Mouse (Mus musculus) embryonic fibroblast, embryonic 13.5 days (primary cell): ENCODE results near the gene Gm28635.

Source experiments
- CTCF ChIP-seq: IDR thresholded peaks from 2 replicates; pipeline ENCODE4 v1.5.1; 2011; ENCODE audit warnings: mild to moderate bottlenecking, control low read depth, low read length, moderate library complexity, borderline replicate concordance; ENCODE audit not compliant: insufficient read depth
- POLR2A ChIP-seq: IDR thresholded peaks from 2 replicates; pipeline ENCODE4 v1.6.1; 2011; ENCODE audit warnings: low read depth, mild to moderate bottlenecking, control low read depth, low read length, moderate library complexity

DNA sequence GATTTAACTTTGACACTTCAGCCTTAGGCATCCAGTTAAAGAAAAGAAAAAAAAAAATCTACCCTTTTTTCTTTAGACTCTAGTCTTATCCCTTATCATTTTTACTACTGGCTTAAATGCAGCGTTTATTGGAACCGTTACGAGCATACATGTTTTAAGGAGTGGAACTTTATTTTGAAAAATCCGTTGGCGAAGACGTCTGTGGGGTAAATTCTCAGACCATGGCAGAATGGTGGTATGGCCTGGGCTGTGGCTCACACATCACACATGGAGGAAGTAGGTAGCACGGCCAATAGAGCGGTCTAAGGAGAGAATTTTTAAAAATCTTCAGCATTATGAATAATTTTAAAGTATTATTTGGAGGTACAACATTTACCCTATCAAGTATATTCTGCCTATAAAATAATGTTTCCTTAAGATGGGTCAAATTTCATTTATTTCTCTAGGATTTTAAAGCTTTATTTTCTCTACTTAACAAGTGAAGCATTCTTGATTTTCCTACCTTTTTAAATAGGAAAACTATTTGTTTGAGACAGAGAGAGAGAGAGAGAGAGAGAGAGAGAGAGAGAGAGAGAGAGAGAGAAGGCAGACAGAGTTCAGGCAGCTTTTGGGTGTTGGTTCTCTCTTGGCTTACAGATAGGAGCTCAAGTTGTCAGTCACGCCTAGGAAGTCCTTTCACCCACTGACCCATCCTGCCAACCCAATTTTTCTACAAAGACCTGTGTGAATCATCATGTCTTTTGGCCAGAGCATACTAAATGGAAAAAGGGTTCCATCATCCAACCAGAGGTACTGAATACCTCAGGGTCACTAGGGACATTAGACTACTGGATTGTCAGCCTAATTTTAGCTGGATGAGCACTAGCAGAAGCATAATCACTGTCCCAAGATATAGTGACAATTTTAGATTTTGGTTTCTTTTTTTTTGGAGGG is 38.8 kb upstream of the Gm28635 start:
- TF ChIP-seq CTCF = no peak
- no peak; the same call in 1 of the 2 replicates for TF ChIP-seq POLR2A
